Mouse (Mus musculus): ENCODE data around the gene Snn.
A peak's percentile ranks its signal among the peaks of the same experiment; 100 is the strongest.

DNA sequence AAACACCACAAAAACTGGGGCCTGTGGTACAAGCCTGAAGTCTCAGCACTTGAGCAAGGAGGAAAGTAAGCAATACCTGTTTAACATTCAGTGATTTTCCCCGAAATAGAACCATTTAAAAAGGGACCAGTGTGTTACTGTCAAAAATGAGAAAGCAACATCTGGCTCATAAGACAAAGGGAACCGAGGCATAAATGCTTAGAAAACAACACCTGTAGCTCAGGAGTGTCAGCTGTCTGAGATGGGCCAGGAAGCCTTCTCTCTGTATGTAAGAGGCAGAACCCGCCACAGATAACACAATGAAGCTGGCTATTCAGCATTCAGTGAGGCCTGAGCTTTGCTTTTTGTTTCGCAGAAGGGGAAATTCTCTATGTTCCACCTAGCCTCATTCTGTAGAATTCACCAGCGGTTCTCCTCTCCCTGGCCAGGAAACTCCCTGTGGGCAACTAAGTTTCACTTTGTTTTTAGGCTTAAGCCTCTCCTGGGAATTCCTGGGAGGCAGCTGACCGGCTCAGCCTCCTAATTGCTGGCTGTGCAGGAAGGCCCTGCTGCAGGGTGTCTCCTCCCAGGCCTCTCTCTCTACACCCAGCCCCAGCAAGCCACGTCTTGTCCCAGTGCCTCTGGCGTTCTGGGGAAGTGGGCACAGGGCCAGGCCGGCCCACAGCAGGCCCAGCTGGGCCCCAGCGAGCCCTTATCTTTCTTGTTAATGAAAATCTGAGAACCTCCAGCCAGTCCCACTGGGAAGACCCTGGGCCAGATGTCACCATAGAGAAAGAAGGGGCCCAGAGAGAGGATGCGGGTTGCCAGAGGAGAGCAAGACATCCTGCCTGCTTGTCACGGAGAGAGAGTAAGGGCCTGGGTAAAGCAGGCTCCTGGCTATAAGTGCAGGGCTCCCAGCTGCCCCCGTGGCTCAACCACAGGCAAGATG is 2.3 kb downstream of the Snn start:
- no peak for TF ChIP-seq JUND (conservative IDR thresholded peaks at IDR 0.05; ENCODE audit: low read depth, low read length)
- no peak for TF ChIP-seq USF2 (conservative IDR thresholded peaks at IDR 0.05; ENCODE audit: low read depth, low read length)
- peak; percentile 18 for TF ChIP-seq MXI1 (IDR thresholded peaks at IDR 0.05; ENCODE audit: low read depth, low read length)
- TF ChIP-seq ZC3H11A (IDR thresholded peaks at IDR 0.05; ENCODE audit: low read depth, low read length) = no peak
- TF ChIP-seq POLR2A (IDR thresholded peaks at IDR 0.05; ENCODE audit: low read depth, low read length) = peak; percentile 57
- peak; percentile 74 for TF ChIP-seq TCF12 (IDR thresholded peaks at IDR 0.05; ENCODE audit: low read depth, low read length)
- TF ChIP-seq HCFC1 (IDR thresholded peaks at IDR 0.05; ENCODE audit: low read depth, low read length) = no peak; the same call in 1 of the 2 replicates
- no peak for TF ChIP-seq GABPA (IDR thresholded peaks at IDR 0.05; ENCODE audit: insufficient replicate concordance, low read depth, low read length)
- no peak for TF ChIP-seq USF1 (IDR thresholded peaks at IDR 0.05; ENCODE audit: low read depth, low read length)

Measured in CH12.LX (cell line).